Mouse (Mus musculus) CH12.LX (cell line): ENCODE data around the gene Gm20458. TPM values are rescaled to one million over a fixed set of nuclear protein-coding genes. Genes with fewer than 3 reads are reported as not detected.

Experiments
- DNase-seq: peaks from one replicate; pipeline ENCODE4 v3.0.0-alpha.2; 2013; ENCODE audit errors: extremely low read depth
- H3K27ac ChIP-seq: 2 replicates; pipeline ENCODE4 v1.5.1; 2012; ENCODE audit warnings: low read depth, mild to moderate bottlenecking, control low read depth, moderate library complexity; ENCODE audit not compliant: insufficient read depth
- H3K27me3 ChIP-seq: replicated peaks from 2 replicates; pipeline ENCODE3; 2012; ENCODE audit warnings: inconsistent platforms
- H3K36me3 ChIP-seq, 2 experiments: replicated peaks in 1 of 2; 2 replicates each; pipeline versions ENCODE3 to v1.6.1; 2012; ENCODE audit warnings: inconsistent platforms in 1 of 2, low read length in 1 of 2, mild to moderate bottlenecking in 1 of 2, mixed read lengths in 1 of 2, moderate library complexity in 1 of 2; ENCODE audit not compliant: control insufficient read depth in 1 of 2, insufficient read depth in 1 of 2
- H3K4me1 ChIP-seq, 2 experiments: 2 replicates each; pipeline ENCODE4 v1.6.1; 2012; ENCODE audit warnings: inconsistent platforms in 1 of 2, moderate library complexity in 1 of 2; ENCODE audit not compliant: insufficient read depth in 2 of 2, control insufficient read depth in 1 of 2
- H3K4me2 ChIP-seq: 2 replicates; pipeline ENCODE4 v1.6.1; 2012; ENCODE audit warnings: low read depth, mild to moderate bottlenecking, control low read depth; ENCODE audit not compliant: poor library complexity, insufficient read depth, severe bottlenecking
- H3K4me3 ChIP-seq, 3 experiments: fragments of 150-350 bp in 1 of 3; sonication (generic) in 1 of 3; replicated peaks in 1 of 3; 2 replicates each; pipeline versions ENCODE3 to v1.5.1; 2011 to 2012; ENCODE audit warnings: low read depth in 2 of 3, low read length in 2 of 3, mild to moderate bottlenecking in 2 of 3, moderate library complexity in 2 of 3, control low read depth in 1 of 3, improper control_type of control experiment in 1 of 3, inconsistent platforms in 1 of 3, mixed read lengths in 1 of 3; ENCODE audit not compliant: poor library complexity in 1 of 3
- H3K79me2 ChIP-seq: replicated peaks from 2 replicates; pipeline ENCODE4 v1.6.1; 2012; ENCODE audit warnings: mild to moderate bottlenecking, moderate library complexity; ENCODE audit not compliant: control insufficient read depth, poor library complexity, insufficient read depth, severe bottlenecking; ENCODE audit errors: extremely low read depth
- H3K9ac ChIP-seq: 2 replicates; pipeline ENCODE4 v1.6.1; 2012; ENCODE audit warnings: low read depth, mild to moderate bottlenecking, control low read depth, moderate library complexity; ENCODE audit not compliant: insufficient read depth
- H3K9me3 ChIP-seq: replicated peaks from 2 replicates; pipeline ENCODE3; 2012; ENCODE audit warnings: low read length, inconsistent platforms, mixed read lengths
- KAT2A ChIP-seq: IDR thresholded peaks from 2 replicates; pipeline ENCODE4 v1.6.1; 2012; ENCODE audit warnings: low read length, improper control_type of control experiment, inconsistent platforms; ENCODE audit not compliant: insufficient replicate concordance
- MAFK ChIP-seq: IDR thresholded peaks from 2 replicates; pipeline ENCODE4 v1.6.1; 2011; ENCODE audit warnings: low read length, improper control_type of control experiment; ENCODE audit not compliant: insufficient replicate concordance
- MAZ ChIP-seq: IDR thresholded peaks from 2 replicates; pipeline ENCODE4 v1.6.1; 2012; ENCODE audit warnings: low read depth, mild to moderate bottlenecking, inconsistent platforms, low read length, improper control_type of control experiment, moderate library complexity
- NELFE ChIP-seq: IDR thresholded peaks from 2 replicates; pipeline ENCODE4 v1.6.1; 2011; ENCODE audit warnings: low read depth, low read length, improper control_type of control experiment
- PAX5 ChIP-seq: IDR thresholded peaks from 2 replicates; pipeline ENCODE4 v1.6.1; 2012; ENCODE audit warnings: low read length, inconsistent platforms, mixed read lengths
- RCOR1 ChIP-seq: conservative IDR thresholded peaks from 2 replicates; pipeline ENCODE4 v1.6.1; 2012; ENCODE audit warnings: low read depth, mild to moderate bottlenecking, inconsistent platforms, low read length, improper control_type of control experiment
- SIN3A ChIP-seq: IDR thresholded peaks from 2 replicates; pipeline ENCODE4 v1.6.1; 2012; ENCODE audit warnings: low read length, improper control_type of control experiment, inconsistent platforms
- UBTF ChIP-seq: IDR thresholded peaks from 2 replicates; pipeline ENCODE4 v1.6.1; 2012; ENCODE audit warnings: low read depth, mild to moderate bottlenecking, inconsistent platforms, low read length, improper control_type of control experiment, moderate library complexity
- USF1 ChIP-seq: IDR thresholded peaks from 2 replicates; pipeline ENCODE4 v1.6.1; 2014; ENCODE audit warnings: low read depth, mild to moderate bottlenecking, inconsistent platforms, low read length, improper control_type of control experiment
- ZKSCAN1 ChIP-seq: IDR thresholded peaks from 2 replicates; pipeline ENCODE4 v1.6.1; 2012; ENCODE audit warnings: low read depth, inconsistent platforms, low read length, improper control_type of control experiment, borderline replicate concordance
- ZMIZ1 ChIP-seq: IDR thresholded peaks from 2 replicates; pipeline ENCODE4 v1.6.1; 2012; ENCODE audit warnings: low read depth, mild to moderate bottlenecking, inconsistent platforms, low read length, improper control_type of control experiment
- ZNF384 ChIP-seq: IDR thresholded peaks from 2 replicates; pipeline ENCODE4 v1.6.1; 2012; ENCODE audit warnings: low read depth, low read length, improper control_type of control experiment, inconsistent platforms
- dilution Hi-C: fragments of 300-500 bp; cut with MboI; formaldehyde crosslinking; loops from 2 replicates; pipeline ENCODE4 v1.14.3; 2020; ENCODE audit warnings: low sequenced_read_pairs; ENCODE audit not compliant: extremely low pct_unique_long_range_greater_than_20kb, extremely low pct_ligation_motif_present
- in situ Hi-C: fragments of 300-500 bp; cut with MboI; formaldehyde crosslinking; loops from 3 replicates; pipeline ENCODE4 v1.14.3; 2019; ENCODE audit warnings: low sequenced_read_pairs, low pct_ligation_motif_present, low pct_unique_long_range_greater_than_20kb, mixed read lengths
- polyA plus RNA-seq: library from polyadenylated mRNA; unstranded; fragments of >175 nt; gene quantifications from 2 replicates; pipeline ENCODE4 v1.2.1, GENCODE M21; 2012; ENCODE audit warnings: low read depth; ENCODE audit not compliant: insufficient read length
- total RNA-seq, 2 experiments: library from RNA; depleted of rRNA; stranded (reverse); fragments of 300-350 nt in 1 of 2; fragments of >200 nt in 1 of 2; gene quantifications; 2 replicates each; pipeline ENCODE4 v1.2.3; 2012 to 2014

Gm20458 gene
- total and polyA plus RNA-seq, 3 experiments: 0.31 to 1.1 (median 0.74) TPM

DNA sequence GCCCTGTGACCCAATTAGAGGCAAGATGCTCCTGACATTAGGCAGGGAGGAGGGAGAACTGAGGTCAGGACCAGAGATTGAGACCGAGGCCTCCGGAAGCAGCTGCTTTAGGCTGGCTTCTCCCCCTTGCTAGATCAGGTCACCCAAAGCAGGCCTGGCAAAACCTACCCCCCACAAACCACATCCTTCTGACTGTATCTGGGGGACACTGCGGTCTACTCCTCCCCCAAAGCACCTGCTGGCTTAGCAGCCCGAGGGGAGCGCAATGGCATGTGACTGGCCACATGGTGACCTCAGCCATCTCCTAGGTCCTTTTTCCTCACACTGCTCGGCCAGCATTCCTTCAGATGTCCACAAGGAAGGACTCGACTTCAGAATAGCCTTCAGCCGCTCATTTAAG, 19.6 kb upstream of the Gm20458 start (continued):
- TF ChIP-seq UBTF: no peak
- no peak for TF ChIP-seq ZKSCAN1
- TF ChIP-seq NELFE: no peak
- no peak for TF ChIP-seq PAX5
- peak; percentile 90 for TF ChIP-seq SIN3A
- TF ChIP-seq MAZ: peak; percentile 81
- peak; percentile 51 for TF ChIP-seq USF1
- peak; percentile 64; the same call in 1 of the 2 replicates for TF ChIP-seq RCOR1
- TF ChIP-seq KAT2A: 0 out of 2 replicates have a peak, but pooled peaks have one; percentile 12
- 0 out of 2 replicates have a peak, but pooled peaks have one; percentile 16 for TF ChIP-seq ZNF384

DNA sequence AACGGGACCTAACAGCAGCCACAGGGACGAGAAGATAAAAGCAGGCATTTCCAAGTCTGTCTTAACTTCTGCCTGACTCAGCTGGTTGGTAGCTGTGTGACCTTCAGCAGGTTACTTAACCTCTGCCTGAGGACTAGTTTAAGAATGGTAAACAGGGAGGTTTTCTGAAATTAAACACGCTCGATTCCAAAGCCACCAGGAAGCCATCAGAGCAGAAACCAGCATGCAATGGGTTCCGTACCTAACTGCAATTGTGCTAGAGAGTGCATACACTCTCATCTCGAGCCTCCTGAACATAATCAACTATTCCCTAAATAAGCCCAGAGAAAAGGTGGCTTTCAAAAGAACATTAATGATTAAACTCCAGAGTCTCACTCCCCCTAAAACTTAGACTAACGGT, 19.0 kb upstream of the Gm20458 start:
- Histone ChIP-seq H3K4me1 (peaks cover 24 to 66% of the 10 kb centered on the region in 2 experiments), H3K27ac (no peak overlapping the region; the same call in 1 of the 2 replicates), H3K27me3 (peaks cover 14% of the 10 kb centered on the region), H3K9ac (peak overlapping the region; percentile 87), H3K79me2 (peaks cover 36% of the 10 kb centered on the region), H3K4me3 (peak overlapping the region; percentile 58 to 72 (median 63)), H3K9me3 (no peaks in the 10 kb centered on the region), H3K4me2 (peak overlapping the region; percentile 77), H3K36me3 (peaks cover 0 to 18% of the 10 kb centered on the region in 2 experiments)
- TF ChIP-seq MAFK: 0 out of 2 replicates have a peak, but pooled peaks have one; percentile 4
- no peak for TF ChIP-seq ZMIZ1
- dilution Hi-C loops: no loop called here
- DNase-seq: no peak
- in situ Hi-C loops: no loop called here

DNA sequence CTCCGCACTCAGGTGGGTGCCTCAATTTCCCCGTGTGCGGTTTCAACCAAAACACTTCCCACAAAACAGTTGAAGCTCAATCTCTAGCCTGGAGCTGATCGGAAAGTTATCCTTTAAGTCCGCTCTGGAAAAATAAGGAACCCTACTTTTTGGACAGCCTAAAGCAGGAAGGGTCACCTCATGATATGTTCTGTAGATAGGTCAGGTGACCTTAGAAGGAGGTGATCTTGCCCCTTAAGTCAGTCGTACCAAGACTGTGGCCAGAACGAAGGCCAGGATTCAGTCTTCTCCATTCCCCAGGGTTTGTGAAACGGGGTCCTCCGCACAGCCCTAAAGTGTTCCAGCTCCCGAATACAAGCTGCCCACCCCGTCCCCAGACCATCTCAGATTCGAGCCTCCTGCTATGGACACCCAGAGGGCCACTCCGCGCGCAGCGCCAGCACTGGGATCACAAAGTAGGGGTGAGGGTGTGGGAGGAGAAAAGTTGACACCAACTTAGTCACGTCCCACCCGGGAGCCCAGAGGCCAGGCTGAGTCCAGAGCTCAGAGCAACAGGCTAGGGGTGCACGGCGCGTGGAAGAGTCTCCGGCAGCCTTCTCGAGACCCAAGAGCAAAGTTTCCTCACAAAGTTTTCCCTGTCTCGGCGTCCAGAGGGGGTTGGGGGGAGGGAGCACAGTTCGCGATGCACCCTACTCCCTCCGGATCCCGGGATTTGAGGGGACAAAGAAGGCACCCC, 18.3 kb upstream of the Gm20458 start:
- H3K9ac ChIP-seq: peak overlapping the region; percentile 87
- dilution Hi-C loops (no loop called here), in situ Hi-C loops (no loop called here)
- TF ChIP-seq RCOR1 (no peak), USF1 (peak; percentile 13; the same call in 1 of the 2 replicates)
- H3K4me1 ChIP-seq: peaks cover 18 to 59% of the 10 kb centered on the region in 2 experiments
- H3K79me2 ChIP-seq: peaks cover 36% of the 10 kb centered on the region
- DNase-seq: no peak
- H3K9me3 ChIP-seq: no peaks in the 10 kb centered on the region
- peaks cover 14% of the 10 kb centered on the region for H3K27me3 ChIP-seq
- peaks cover 0 to 18% of the 10 kb centered on the region in 2 experiments for H3K36me3 ChIP-seq
- H3K4me3 ChIP-seq: peak overlapping the region; percentile 58 to 72 (median 63)
- peak overlapping the region; percentile 77 for H3K4me2 ChIP-seq
- peak overlapping the region; percentile 10 for H3K27ac ChIP-seq
